Mouse (Mus musculus) embryonic fibroblast, embryonic 13.5 days (primary cell): ENCODE results near the gene Ttf1. TPM values are rescaled to one million over a fixed set of nuclear protein-coding genes. Genes with fewer than 3 reads are reported as not detected.

Source experiments
- H3K27ac ChIP-seq: 2 replicates; pipeline ENCODE4 v1.5.1; 2012; ENCODE audit warnings: low read length, control low read depth, inconsistent platforms; ENCODE audit not compliant: insufficient read depth
- H3K4me1 ChIP-seq: 2 replicates; pipeline ENCODE4 v1.6.1; 2011; ENCODE audit warnings: low read length; ENCODE audit not compliant: control insufficient read depth, insufficient read depth
- H3K4me3 ChIP-seq: 2 replicates; pipeline ENCODE4 v1.5.1; 2011; ENCODE audit warnings: mild to moderate bottlenecking, control low read depth, low read length; ENCODE audit not compliant: insufficient read depth
- CTCF ChIP-seq: IDR thresholded peaks from 2 replicates; pipeline ENCODE4 v1.5.1; 2011; ENCODE audit warnings: mild to moderate bottlenecking, control low read depth, low read length, moderate library complexity, borderline replicate concordance; ENCODE audit not compliant: insufficient read depth
- POLR2A ChIP-seq: IDR thresholded peaks from 2 replicates; pipeline ENCODE4 v1.6.1; 2011; ENCODE audit warnings: low read depth, mild to moderate bottlenecking, control low read depth, low read length, moderate library complexity
- polyA plus RNA-seq: library from polyadenylated mRNA; stranded (reverse); fragments of >200 nt; gene quantifications from 2 replicates; pipeline ENCODE4 v1.2.4, GENCODE M21; 2011; ENCODE audit warnings: low read depth; ENCODE audit not compliant: missing spikeins, insufficient read length

Ttf1 gene
- polyA plus RNA-seq, 1 experiment, result 14.1 TPM

GRCm38 (mm10) chr2:29123907-29124569 lies 64.0 kb downstream of the Ttf1 start, which contains the start of gene Setx:
Gene Setx, plus strand, starts transcription at chr2:29124181.
- peak within 1 kb of the TSS; percentile 74 for H3K27ac ChIP-seq
- H3K4me1 ChIP-seq, result 0 out of 2 replicates have a peak, but pooled peaks cover 7% of the 10 kb centered on the region
- no peak for TF ChIP-seq POLR2A
- no peak for TF ChIP-seq CTCF
- H3K4me3 ChIP-seq, result peak within 1 kb of the TSS; percentile 68

- 0 out of 2 replicates have a peak overlapping the region, but pooled peaks have one; percentile 16 for H3K27ac ChIP-seq
- TF ChIP-seq POLR2A (peak; percentile 83), CTCF (no peak)
- peak overlapping the region; percentile 52 for H3K4me3 ChIP-seq
- 0 out of 2 replicates have a peak, but pooled peaks cover 7% of the 10 kb centered on the region for H3K4me1 ChIP-seq
Measured at GRCm38 (mm10) chr2:29124571-29124935, 64.5 kb downstream of the Ttf1 start.

- Histone ChIP-seq H3K4me3 (peak overlapping the region; percentile 68), H3K27ac (peak overlapping the region; percentile 74), H3K4me1 (0 out of 2 replicates have a peak, but pooled peaks cover 7% of the 10 kb centered on the region)
- TF ChIP-seq POLR2A (peak; percentile 72), CTCF (no peak)
Measured at GRCm38 (mm10) chr2:29124936-29125701, 65.1 kb downstream of the Ttf1 start.

GRCm38 (mm10) chr2:29130118-29130899 lies 70.2 kb downstream of the Ttf1 start:
- no peak for TF ChIP-seq POLR2A
- TF ChIP-seq CTCF, result no peak
- Histone ChIP-seq H3K4me3 (no peak overlapping the region), H3K4me1 (0 out of 2 replicates have a peak, but pooled peaks cover 2% of the 10 kb centered on the region), H3K27ac (no peak overlapping the region)

- H3K4me1 ChIP-seq, result no peaks in the 10 kb centered on the region
- H3K4me3 ChIP-seq, result no peak overlapping the region
- no peak overlapping the region for H3K27ac ChIP-seq
- TF ChIP-seq CTCF (no peak), POLR2A (no peak)
Measured at GRCm38 (mm10) chr2:29135161-29135560, 75.1 kb downstream of the Ttf1 start.

Other genes starting within 250 kb of the Ttf1 start
- 21.7 and 27.0 TPM in 2 replicates for gene Gtf3c4, start 219.9 kb upstream of the Ttf1 start, polyA plus RNA-seq
- 9.3 and 11.6 TPM in 2 replicates for gene Ddx31, start 219.9 kb upstream of the Ttf1 start, polyA plus RNA-seq
- not detected in 2 replicates for gene Barhl1, start 143.6 kb upstream of the Ttf1 start, polyA plus RNA-seq
- gene Cfap77, start 5.2 kb upstream of the Ttf1 start, polyA plus RNA-seq, result 0.76 TPM in 1 of 2 replicates, not detected in the other
- 41.0 and 49.3 TPM in 2 replicates for gene Setx, start 63.9 kb downstream of the Ttf1 start, polyA plus RNA-seq
- 1.5 TPM in 2 replicates for gene Ntng2, start 192.7 kb downstream of the Ttf1 start, polyA plus RNA-seq